Mouse (Mus musculus) spleen, postnatal 14 days (tissue): Measurements from ENCODE around the gene Msh6.
"Not testable (repeated sequence)": the region's sequence is repeated elsewhere in the genome, so short reads cannot be mapped to it uniquely, and the experiment has no call there.

ENCODE experiments used
- DNase-seq, 2 experiments: peaks; one replicate each; pipeline ENCODE4 v3.0.0; 2021 to 2022; ENCODE audit warnings: low spot score in 2 of 2

The Msh6 gene

DNA sequence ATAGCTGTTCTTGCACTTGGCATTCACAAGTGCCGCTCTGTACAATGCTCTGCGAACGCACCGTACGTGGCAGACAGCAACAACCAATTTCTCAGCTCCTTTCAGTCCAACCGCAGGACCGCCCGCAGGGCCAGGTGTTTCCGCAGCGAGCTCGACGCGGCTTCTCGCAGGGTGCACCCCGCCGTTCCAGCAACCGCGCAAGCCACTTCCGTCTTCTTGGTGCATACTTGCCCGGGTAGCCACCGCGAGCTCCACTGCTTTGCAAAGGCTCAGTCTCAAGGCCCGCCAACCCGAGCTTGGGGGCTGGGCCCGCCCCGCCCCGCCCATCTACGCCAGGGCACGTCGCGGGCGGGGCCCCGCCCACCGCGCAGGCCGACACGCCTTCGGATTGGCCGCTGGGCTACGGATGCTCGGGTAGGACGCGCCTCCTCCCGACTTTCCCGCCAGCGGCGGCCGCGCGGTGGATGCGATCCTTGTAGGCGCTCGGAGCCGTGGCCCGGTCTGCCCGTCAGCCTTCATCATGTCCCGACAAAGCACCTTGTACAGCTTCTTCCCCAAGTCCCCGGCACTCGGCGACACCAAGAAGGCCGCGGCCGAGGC is at the start of gene Msh6:
Msh6 (plus strand) TSS at position 434 of the 600 bp plus-strand sequence.
- DNase-seq, result peak; percentile 81 to 82

- DNase-seq, result no peak
These were observed 40.5 kb upstream of the Msh6 start for GRCm38 (mm10) chr17:87934326-87934725.

DNA sequence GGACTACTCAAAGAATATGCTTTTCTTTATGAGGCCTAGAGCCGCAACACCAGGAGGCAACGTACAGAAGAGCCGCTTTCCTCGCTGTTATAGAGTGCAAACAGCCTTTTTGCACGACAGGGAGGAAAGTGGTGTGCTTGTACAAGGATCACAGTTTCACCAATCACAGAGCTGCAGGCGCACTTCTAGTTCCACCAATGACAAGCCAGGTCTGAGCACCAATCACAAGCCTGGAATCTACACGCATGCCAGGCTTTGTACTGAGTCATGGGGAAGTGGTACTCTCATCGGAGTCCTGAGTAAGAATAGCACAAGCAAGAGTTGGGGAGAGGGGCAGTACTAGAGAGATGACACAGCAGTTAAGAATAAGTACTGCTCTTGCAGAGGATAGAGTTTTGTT is 40.1 kb upstream of the Msh6 start:
- DNase-seq, result no peak

GRCm38 (mm10) chr17:87936156-87936555 is 38.7 kb upstream of the Msh6 start:
- DNase-seq, result no peak

- peak; percentile 44 to 58 for DNase-seq
These were observed 25.8 kb upstream of the Msh6 start for GRCm38 (mm10) chr17:87948965-87949584.

GRCm38 (mm10) chr17:87954618-87955124 is 20.2 kb upstream of the Msh6 start:
- DNase-seq, result not testable (repeated sequence)

DNA sequence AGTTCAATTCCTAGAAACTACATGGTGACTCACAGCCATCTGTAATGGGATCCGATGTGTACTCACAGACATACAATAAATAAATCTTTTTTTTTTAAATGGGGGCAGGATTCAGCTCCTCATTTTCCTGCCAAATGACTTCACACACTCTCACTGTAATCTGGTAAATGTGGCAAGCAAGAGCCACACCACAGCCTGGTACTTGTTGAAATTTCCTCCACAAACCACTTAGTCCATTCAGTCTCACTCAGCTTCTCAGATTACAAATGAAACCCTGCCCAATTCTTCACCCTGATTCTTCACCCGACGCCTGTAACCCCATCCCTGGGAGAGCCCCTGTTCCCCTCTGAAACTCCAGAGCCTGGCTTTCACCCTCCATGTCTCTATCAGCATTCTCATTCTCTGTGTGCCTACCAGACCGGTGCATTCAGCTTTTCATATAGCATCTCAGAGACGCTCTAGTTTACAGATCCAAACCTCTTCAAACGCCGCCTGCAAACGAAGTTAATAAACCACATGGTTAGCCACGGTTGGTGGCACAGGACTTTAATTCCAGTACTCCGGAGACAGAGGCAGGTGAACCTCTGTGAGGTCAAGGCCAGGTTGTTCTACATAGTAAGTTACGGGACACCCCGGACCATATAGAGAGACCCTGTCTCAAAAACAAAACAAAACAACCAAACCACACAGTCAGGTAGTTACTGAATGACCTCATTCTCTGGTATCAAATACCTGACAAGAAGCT is 17.6 kb upstream of the Msh6 start:
- no peak for DNase-seq

DNA sequence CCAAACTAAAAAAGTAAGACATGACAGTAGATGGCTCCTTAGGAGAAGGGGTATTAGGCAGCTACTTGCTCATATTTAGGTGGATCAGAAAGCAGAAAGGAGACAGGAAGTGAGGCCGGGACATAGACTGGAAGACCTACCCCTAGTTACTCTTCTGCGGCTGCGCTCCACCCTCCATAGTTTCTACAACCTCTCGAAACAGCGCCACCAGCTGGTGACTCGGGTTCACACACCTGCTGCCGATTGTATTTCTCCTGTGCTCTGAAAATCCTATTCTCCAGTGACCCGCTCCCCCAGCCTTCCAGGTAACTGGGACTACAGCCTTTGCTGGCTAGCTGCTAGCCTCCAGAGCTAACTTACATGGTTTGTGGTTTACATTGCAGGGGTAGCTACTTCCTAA is 16.6 kb upstream of the Msh6 start:
- DNase-seq, result no peak

- not testable (repeated sequence) for DNase-seq
These were observed 15.5 kb upstream of the Msh6 start for GRCm38 (mm10) chr17:87959406-87959805.

- DNase-seq, result not testable (repeated sequence)
These were observed 14.9 kb upstream of the Msh6 start for GRCm38 (mm10) chr17:87959931-87960330.

DNA sequence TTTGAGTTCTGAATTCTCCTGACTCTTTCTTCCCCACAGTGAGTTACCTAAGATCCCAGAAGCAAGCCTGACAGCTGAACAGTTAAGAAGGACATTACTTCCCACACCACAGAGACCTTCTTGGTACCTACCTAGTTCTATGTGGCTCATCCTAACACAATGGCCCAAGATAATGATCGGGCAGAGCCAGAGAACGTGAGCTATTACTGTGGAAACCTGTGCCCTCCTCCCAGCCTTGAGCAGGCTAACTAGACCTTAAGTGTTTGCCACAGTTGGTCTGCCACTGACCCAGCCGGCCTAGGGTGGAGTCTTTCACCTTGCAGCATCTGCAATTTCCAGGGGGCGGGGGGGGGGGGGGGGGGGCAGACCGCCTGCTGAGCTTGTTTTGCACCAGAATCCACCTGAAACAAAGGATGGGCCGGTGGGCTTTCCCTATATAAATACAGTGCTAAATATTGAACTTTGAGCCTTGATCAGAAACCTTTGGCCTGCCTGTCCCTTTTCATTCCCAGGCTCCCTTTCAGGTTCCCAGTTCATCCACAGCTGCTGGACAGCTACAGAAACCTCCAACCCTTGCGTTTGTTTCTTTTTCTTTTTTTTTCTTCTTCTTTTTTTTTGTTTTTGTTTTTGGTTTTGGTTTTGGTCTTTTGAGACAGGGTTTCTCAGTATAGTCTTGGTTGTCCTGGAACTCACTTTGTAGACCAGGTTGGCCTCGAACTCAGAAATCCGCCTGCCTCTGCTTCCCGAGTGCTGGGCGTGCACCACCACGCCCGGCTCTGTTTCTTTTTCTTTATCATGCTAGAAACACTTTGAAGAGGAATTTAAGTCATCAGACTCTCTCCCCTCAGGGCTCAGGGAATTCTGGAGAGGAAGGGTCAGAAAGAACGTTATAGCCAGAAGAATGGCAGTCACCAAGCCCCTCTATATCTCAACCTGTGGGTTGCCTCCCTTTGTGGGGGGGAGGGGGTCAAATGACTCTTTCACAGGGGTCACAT is 11.5 kb upstream of the Msh6 start:
- DNase-seq, result no peak

- not testable (repeated sequence) for DNase-seq
These were observed 6.4 kb upstream of the Msh6 start for GRCm38 (mm10) chr17:87968483-87968926.

DNA sequence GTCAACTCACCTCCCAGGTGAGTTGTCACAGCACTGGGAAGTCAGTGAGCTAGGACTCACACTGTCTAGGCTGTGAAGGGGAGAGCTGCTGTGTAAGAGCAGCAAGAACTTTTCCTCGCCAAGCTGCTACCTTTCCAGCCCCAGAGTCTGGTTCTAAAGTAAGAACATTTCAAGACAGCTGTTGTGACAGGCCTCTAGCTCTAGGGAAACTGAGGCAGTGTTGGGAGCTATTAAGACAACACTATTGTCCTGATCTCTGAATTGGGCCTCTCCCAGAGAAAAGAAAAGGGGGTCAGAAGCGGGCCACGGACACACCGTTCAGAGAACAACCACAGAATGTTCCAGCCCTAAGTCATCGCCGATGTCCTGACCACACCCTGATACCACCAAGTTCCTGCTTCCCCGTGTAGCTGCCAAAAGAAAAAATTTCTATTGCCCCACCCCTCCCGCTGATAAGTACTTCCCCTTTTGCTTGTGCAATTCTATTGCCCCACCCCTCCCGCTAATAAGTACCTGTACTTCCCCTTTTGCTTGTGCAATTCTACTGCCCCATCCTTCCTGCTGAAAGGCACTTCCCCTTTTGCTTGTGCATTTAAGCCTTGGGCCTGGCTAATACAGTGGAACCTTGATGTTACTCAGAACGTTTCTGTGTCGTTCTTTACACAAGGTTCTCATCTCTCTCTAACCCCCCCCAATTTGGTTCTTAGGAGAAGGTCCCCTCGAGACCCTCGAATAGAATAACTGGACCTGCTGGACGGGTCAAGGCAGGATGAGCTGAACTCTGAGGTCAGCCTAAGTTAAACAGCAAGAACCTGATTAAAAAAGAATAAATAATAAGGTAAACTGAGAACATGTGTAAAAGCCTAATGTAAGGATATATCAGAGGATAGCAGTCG is 2.9 kb upstream of the Msh6 start:
- not testable (repeated sequence) for DNase-seq

DNA sequence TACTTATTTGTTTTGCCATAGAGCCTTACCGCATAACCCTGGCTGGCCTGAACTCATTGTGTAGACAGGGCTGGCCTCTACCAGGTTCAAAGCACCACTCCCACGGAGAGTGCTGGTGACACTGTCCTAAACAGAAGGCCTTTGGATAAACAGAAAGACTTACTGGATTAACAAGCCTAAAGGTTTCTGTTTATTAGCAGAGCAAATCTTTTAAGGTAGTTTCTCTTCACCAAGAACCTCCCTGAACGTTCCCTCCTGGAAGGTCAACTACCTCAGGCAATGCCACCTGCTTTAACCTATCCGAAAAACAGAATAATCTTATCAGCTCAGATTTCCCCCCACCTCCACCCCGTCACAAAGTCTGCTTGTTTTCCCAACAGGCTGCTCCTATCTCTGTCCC is 2.0 kb upstream of the Msh6 start:
- DNase-seq, result no peak

- DNase-seq, result no peak
These were observed 1.3 kb upstream of the Msh6 start for GRCm38 (mm10) chr17:87973261-87974167.

DNA sequence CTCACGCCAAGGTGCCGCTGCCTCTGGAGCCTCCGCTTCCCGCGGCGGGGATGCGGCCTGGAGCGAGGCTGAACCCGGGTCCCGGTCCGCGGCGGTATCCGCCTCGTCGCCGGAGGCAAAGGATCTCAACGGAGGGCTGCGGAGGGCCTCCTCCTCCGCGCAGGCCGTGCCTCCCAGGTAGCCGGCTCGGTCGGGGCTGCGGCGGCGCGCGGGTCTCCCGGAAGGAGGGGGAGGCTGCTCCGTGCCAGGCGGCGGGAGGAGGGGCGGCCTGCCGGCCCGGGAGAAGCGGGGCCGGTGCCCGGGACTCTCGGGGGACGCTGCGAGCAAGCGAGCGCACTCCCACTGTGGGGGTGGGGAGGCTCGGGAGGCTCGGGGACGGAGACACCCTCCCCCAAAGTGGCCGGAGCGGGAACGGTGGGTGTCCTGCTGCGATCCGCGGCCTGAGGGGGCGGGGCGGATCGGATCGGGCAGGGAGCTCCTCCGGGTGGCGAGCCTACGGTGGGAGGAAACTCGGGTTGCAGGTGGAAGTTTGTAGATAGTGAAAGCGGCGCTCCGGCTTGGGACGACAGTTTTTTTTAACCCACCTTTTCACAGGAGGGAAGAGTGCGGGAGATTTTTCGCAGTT is 479 bp downstream of the Msh6 start:
- peak; percentile 54 for DNase-seq

DNA sequence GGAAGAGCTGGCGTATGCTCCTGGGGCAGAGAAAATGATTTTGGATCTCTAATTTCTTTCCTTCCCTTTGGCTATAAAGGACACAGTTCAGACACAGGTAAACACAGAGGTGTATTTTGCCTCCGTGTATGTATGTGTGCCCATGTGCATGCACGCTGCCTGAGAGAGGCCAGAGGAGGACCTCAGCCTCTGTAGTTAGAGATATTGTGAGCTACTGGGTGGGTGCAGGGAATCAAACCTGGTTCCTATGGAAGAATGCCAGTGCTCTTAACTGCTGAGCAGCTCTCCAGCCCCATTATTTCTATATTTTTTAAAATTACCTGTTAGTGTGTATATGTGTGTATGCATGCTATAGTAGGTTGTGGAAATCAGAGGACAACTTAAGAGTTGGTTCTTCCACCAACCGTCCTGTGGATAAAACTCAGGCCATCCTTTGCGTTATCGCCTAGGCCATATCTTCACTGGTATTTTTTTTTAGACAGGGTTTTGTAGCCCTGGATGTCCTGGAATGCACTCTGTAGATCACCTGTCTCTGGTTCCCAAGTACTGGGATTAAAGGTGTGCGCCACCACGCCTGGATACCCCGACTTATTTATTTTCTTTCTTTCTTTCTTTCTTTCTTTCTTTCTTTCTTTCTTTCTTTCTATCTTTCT is 1.4 kb downstream of the Msh6 start:
- DNase-seq, result no peak

GRCm38 (mm10) chr17:87976927-87977326 is 2.1 kb downstream of the Msh6 start:
- DNase-seq, result not testable (repeated sequence)
